Mouse (Mus musculus): ENCODE results near the gene Szrd1.

DNA sequence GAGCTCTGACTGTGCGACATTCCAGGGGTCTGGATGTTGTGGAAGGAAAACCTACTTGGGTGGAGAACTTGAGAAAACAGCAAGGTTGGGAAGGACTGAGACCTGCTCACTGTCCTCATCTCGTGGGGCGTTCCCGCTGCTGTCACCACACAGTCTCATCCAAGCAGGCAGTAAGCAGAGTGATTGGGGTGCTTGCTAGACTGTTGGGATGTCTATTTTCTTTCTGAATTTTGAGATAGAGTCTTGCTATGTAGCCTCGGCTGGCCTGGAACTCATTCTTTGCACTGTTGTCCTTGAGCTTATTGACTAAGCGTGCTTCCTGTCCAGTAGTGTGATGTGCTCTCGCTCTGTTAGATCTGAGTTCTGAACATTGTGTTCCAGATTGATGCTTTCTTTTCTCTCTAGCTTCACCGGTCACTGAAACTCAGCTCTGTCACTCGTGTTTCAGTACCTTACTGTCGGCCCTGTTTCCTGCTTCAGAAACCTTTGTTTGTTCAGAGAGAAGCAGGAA is 36.8 kb upstream of the Szrd1 start:
- no peak for TF ChIP-seq GATA1 (IDR thresholded peaks at IDR 0.05; ENCODE audit: low read length)
- no peak for TF ChIP-seq TAL1 (IDR thresholded peaks at IDR 0.05; ENCODE audit: low read length)
